ENCODE assay signal across 20 mouse cellular contexts in the genomic region with DNA sequence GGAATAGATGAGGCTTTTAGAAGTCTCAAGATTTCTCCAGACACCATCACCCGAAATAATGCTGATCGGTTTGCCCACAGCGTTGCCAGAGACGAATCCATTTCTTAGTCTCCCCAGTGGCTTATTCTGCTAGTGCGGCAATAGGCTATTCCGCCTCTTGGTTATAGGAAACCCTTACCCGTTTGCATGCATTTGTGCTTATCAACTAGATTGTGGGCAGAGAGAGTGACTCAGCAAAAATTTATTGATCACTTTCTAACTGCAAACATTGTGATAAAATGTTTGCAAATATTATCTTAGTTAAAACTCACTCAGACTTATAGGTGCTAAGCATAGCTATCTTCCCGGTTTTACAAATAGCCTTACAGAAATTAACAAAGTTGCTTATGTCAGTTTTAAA. TPM values are rescaled to one million over a fixed set of nuclear protein-coding genes. Genes with fewer than 3 reads are reported as not detected.
DNase-seq lines count a peak whose midpoint lies in the region; ATAC-seq and TF ChIP-seq lines count a peak whose summit lies in the region.
"Had no signal": no experiment of that assay in that cellular context is flagged by ENCODE, and none has a peak within 500 bp of the region (broad histone marks: within the 10 kb centered on the region; RNA-seq: fewer than 3 reads in every experiment).

No protein-coding gene starts in this region.

- H3K9ac ChIP-seq in kidney, embryonic 16.5 days (replicated peaks; ENCODE audit: low read length), result no peak overlapping the region
- H3K9ac ChIP-seq in ES-E14 (ENCODE audit: insufficient read depth, low read depth, low read length, poor library complexity, severe bottlenecking) (no peak overlapping the region), MEL (ENCODE audit: control insufficient read depth, low read depth, low read length, poor library complexity, severe bottlenecking) (no peak overlapping the region)
- no peak overlapping the region for H3K9ac ChIP-seq in liver, embryonic 13.5 days
- H3K9ac ChIP-seq in forebrain, embryonic 16.5 days (replicated peaks; ENCODE audit: low read depth, low read length), result no peak overlapping the region
- H3K9ac ChIP-seq in midbrain, postnatal 0 days (replicated peaks; ENCODE audit: low read length, poor library complexity, severe bottlenecking), result no peak overlapping the region
- H3K9ac ChIP-seq: forebrain, embryonic 13.5 days; hindbrain, embryonic 14.5 days had no signal

- no peak for TF ChIP-seq RAD21 in MEL (IDR thresholded peaks at IDR 0.05; ENCODE audit: low read depth, low read length)

- no peak for ATAC-seq in kidney, embryonic 16.5 days (ENCODE audit: low FRiP score, low TSS enrichment)
- ATAC-seq in liver, embryonic 13.5 days (ENCODE audit: low read depth), result peak; percentile 49
- no peak for ATAC-seq in forebrain, embryonic 16.5 days
- no peak for ATAC-seq in midbrain, postnatal 0 days (ENCODE audit: low FRiP score)
- ATAC-seq: activated CD4-positive, CD25-positive, alpha-beta regulatory T cell, adult 4 months; forebrain, embryonic 13.5 days had no signal

- no peak for TF ChIP-seq POLR2A in MEL (IDR thresholded peaks at IDR 0.05; ENCODE audit: control insufficient read depth in 1 of 2, insufficient read depth in 1 of 2, low read depth in 1 of 2, low read length in 2 of 2, poor library complexity in 1 of 2)

- peak overlapping the region; percentile 28; the same call in 1 of the 2 replicates for H3K4me2 ChIP-seq in kidney, embryonic 16.5 days (replicated peaks; ENCODE audit: low read depth, low read length)
- no peak overlapping the region for H3K4me2 ChIP-seq in liver, embryonic 13.5 days
- no peak overlapping the region for H3K4me2 ChIP-seq in forebrain, embryonic 16.5 days (ENCODE audit: low read length)
- H3K4me2 ChIP-seq in midbrain, postnatal 0 days (ENCODE audit: low read depth, low read length, poor library complexity, severe bottlenecking), result no peak overlapping the region
- H3K4me2 ChIP-seq: forebrain, embryonic 13.5 days; hindbrain, embryonic 14.5 days had no signal

- 72% methylated on average over 8 of the region's 8 CpGs for WGBS in kidney, embryonic 16.5 days
- WGBS in liver, embryonic 13.5 days (ENCODE audit: insufficient replicate concordance), result 30% methylated on average over 8 of the region's 8 CpGs
- WGBS in forebrain, embryonic 16.5 days, result 82% methylated on average over 8 of the region's 8 CpGs
- WGBS in midbrain, postnatal 0 days, result 72% methylated on average over 8 of the region's 8 CpGs

- peaks cover 65% of the 10 kb centered on the region for H3K4me1 ChIP-seq in kidney, embryonic 16.5 days (ENCODE audit: insufficient read depth, low read length)
- H3K4me1 ChIP-seq in ES-E14 (ENCODE audit: control insufficient read depth in 2 of 2, insufficient read depth in 2 of 2, low read length in 2 of 2, poor library complexity in 1 of 2) (peaks cover 0 to 23% of the 10 kb centered on the region in 2 experiments), MEL (ENCODE audit: control insufficient read depth in 1 of 2, insufficient read depth in 2 of 2, low read length in 2 of 2) (no peaks in the 10 kb centered on the region)
- peaks cover 79% of the 10 kb centered on the region for H3K4me1 ChIP-seq in liver, embryonic 13.5 days (replicated peaks)
- peaks cover 6% of the 10 kb centered on the region for H3K4me1 ChIP-seq in forebrain, embryonic 16.5 days (replicated peaks; ENCODE audit: control insufficient read depth, insufficient read depth, low read length)
- H3K4me1 ChIP-seq in midbrain, postnatal 0 days (ENCODE audit: insufficient read depth, low read length), result 0 out of 2 replicates have a peak, but pooled peaks cover 3% of the 10 kb centered on the region

- no peaks in the 10 kb centered on the region for H3K27me3 ChIP-seq in kidney, embryonic 16.5 days (ENCODE audit: insufficient read depth, low read length)
- no peaks in the 10 kb centered on the region; a peak in 1 of 4 replicates for H3K27me3 ChIP-seq in MEL (ENCODE audit: control insufficient read depth in 1 of 2, insufficient read depth in 2 of 2, low read length in 2 of 2)
- H3K27me3 ChIP-seq in liver, embryonic 13.5 days, result no peaks in the 10 kb centered on the region
- H3K27me3 ChIP-seq in forebrain, embryonic 16.5 days (replicated peaks; ENCODE audit: control insufficient read depth, insufficient read depth, low read length), result no peaks in the 10 kb centered on the region
- no peaks in the 10 kb centered on the region; the same call in 1 of the 2 replicates for H3K27me3 ChIP-seq in midbrain, postnatal 0 days (ENCODE audit: insufficient read depth, low read length)
- H3K27me3 ChIP-seq: CH12.LX; forebrain, embryonic 13.5 days had no signal

- no peak for TF ChIP-seq CTCF in MEL (IDR thresholded peaks at IDR 0.05 in 2 of 3, conservative IDR thresholded peaks at IDR 0.05 in 1 of 3; ENCODE audit: control insufficient read depth in 1 of 3, insufficient read depth in 1 of 3, low read depth in 2 of 3, low read length in 3 of 3, poor library complexity in 1 of 3, severe bottlenecking in 1 of 3)
- TF ChIP-seq CTCF in midbrain, postnatal 0 days (IDR thresholded peaks at IDR 0.05), result no peak

- DNase-seq in kidney, postnatal 4 days, result no peak
- no peak for DNase-seq in ES-E14 (ENCODE audit: low read depth, low spot score)
- DNase-seq in MEL (ENCODE audit: low read depth, low spot score), result peak; percentile 6
- DNase-seq in liver, embryonic 13.5 days, result no peak
- DNase-seq in midbrain, postnatal 0 days (ENCODE audit: low spot score), result no peak
- DNase-seq: adrenal gland, postnatal 25 days; cerebellum, adult 18-20 months; cerebellum, adult 9-11 months; cerebellum, postnatal 36 days; gastrocnemius, adult 2 months; gastrocnemius, postnatal 25 days; heart, postnatal 10 days; heart, postnatal 4 days had no signal

- in situ Hi-C loops in ES-E14 (cut with MboI; ENCODE audit: low sequenced_read_pairs in 2 of 2, unreplicated experiment in 2 of 2), result loop anchor here in 1 of 2 experiments (25.0 kb wide), 2 partner anchors 102 to 223 kb away; partner anchors contain the start of gene Gng2

- H3K9me3 ChIP-seq in kidney, embryonic 16.5 days (ENCODE audit: low read length), result no peaks in the 10 kb centered on the region
- no peaks in the 10 kb centered on the region for H3K9me3 ChIP-seq in ES-E14 (ENCODE audit: control insufficient read depth, insufficient read depth, low read depth, low read length)
- no peaks in the 10 kb centered on the region for H3K9me3 ChIP-seq in MEL (replicated peaks; ENCODE audit: insufficient read depth, low read length)
- H3K9me3 ChIP-seq in liver, embryonic 13.5 days (replicated peaks), result no peaks in the 10 kb centered on the region
- no peaks in the 10 kb centered on the region for H3K9me3 ChIP-seq in forebrain, embryonic 16.5 days (ENCODE audit: control insufficient read depth, low read length)
- H3K9me3 ChIP-seq in midbrain, postnatal 0 days (ENCODE audit: low read length), result no peaks in the 10 kb centered on the region
- H3K9me3 ChIP-seq: embryonic facial prominence, embryonic 10.5 days; forebrain, embryonic 13.5 days had no signal

- no peak overlapping the region for H3K4me3 ChIP-seq in kidney, embryonic 16.5 days (ENCODE audit: low read length)
- H3K4me3 ChIP-seq in ES-E14 (ENCODE audit: insufficient read depth in 1 of 2, low read depth in 1 of 2, low read length in 2 of 2, poor library complexity in 1 of 2, severe bottlenecking in 1 of 2) (no peak overlapping the region), MEL (ENCODE audit: control insufficient read depth in 1 of 2, insufficient read depth in 1 of 2, low read depth in 2 of 2, low read length in 2 of 2) (no peak overlapping the region)
- H3K4me3 ChIP-seq in liver, embryonic 13.5 days (replicated peaks), result no peak overlapping the region
- H3K4me3 ChIP-seq in forebrain, embryonic 16.5 days (replicated peaks; ENCODE audit: low read length), result no peak overlapping the region
- H3K4me3 ChIP-seq in midbrain, postnatal 0 days (ENCODE audit: low read depth, low read length), result no peak overlapping the region
- H3K4me3 ChIP-seq: embryonic facial prominence, embryonic 10.5 days; forebrain, embryonic 13.5 days; gastrocnemius, adult 2 months had no signal

- peaks cover 16% of the 10 kb centered on the region; the same call in 1 of the 2 replicates for H3K36me3 ChIP-seq in kidney, embryonic 16.5 days (ENCODE audit: insufficient read depth, low read length)
- H3K36me3 ChIP-seq in ES-E14 (ENCODE audit: control insufficient read depth, insufficient read depth, low read length, poor library complexity, severe bottlenecking), result peaks cover 68% of the 10 kb centered on the region
- H3K36me3 ChIP-seq in MEL (ENCODE audit: control insufficient read depth in 1 of 2, insufficient read depth in 2 of 2, low read length in 2 of 2), result no peaks in the 10 kb centered on the region; a peak in 1 of 4 replicates
- H3K36me3 ChIP-seq in liver, embryonic 13.5 days, result peaks cover 11% of the 10 kb centered on the region; the same call in 1 of the 2 replicates
- no peaks in the 10 kb centered on the region for H3K36me3 ChIP-seq in forebrain, embryonic 16.5 days (ENCODE audit: control insufficient read depth, insufficient read depth)
- H3K36me3 ChIP-seq in midbrain, postnatal 0 days (ENCODE audit: insufficient read depth, low read length), result no peaks in the 10 kb centered on the region

- H3K27ac ChIP-seq in kidney, embryonic 16.5 days (ENCODE audit: low read length), result no peak overlapping the region
- no peak overlapping the region for H3K27ac ChIP-seq in ES-E14 (ENCODE audit: insufficient read depth, low read depth, low read length, poor library complexity, severe bottlenecking)
- H3K27ac ChIP-seq in MEL (ENCODE audit: control insufficient read depth, low read depth, low read length), result no peak overlapping the region
- H3K27ac ChIP-seq in liver, embryonic 13.5 days, result no peak overlapping the region
- H3K27ac ChIP-seq in forebrain, embryonic 16.5 days (ENCODE audit: low read length), result no peak overlapping the region
- no peak overlapping the region for H3K27ac ChIP-seq in midbrain, postnatal 0 days (ENCODE audit: low read depth, low read length)
- H3K27ac ChIP-seq: forebrain, embryonic 13.5 days had no signal

- no peaks in the 10 kb centered on the region for H3K79me2 ChIP-seq in MEL (ENCODE audit: control insufficient read depth, insufficient read depth, low read length, poor library complexity)

- TF ChIP-seq EP300 in MEL (IDR thresholded peaks at IDR 0.05; ENCODE audit: low read depth in 1 of 2, low read length in 2 of 2), result no peak

RNA-seq across cellular contexts. Expression of gene Nid2, which starts 13.3 kb away (rescaled TPM):
- polyA plus RNA-seq in kidney, embryonic 16.5 days (2015; fragmentation: Nextera tagmentation; extraction: Ambion mirVana), result 147 and 148 TPM in 2 replicates
- 399 and 646 TPM in 2 replicates for total RNA-seq in ES-E14 (2012; rRNA removed)
- total RNA-seq in MEL (2012; rRNA removed), result not detected in 2 replicates
- polyA plus RNA-seq in MEL (2012; ENCODE audit: insufficient read depth in 1 of 2, insufficient read length in 2 of 2, low read depth in 1 of 2, low replicate concordance in 2 of 2, missing spikeins in 1 of 2), result not detected
- polyA plus RNA-seq in liver, embryonic 13.5 days (2015; fragmentation: Nextera tagmentation; extraction: Ambion mirVana), result 13.9 and 16.5 TPM in 2 replicates
- 28.4 and 39.7 TPM in 2 replicates for polyA plus RNA-seq in forebrain, embryonic 16.5 days (2015; fragmentation: Nextera tagmentation; extraction: Ambion mirVana)
- total RNA-seq in midbrain, postnatal 0 days (2014; rRNA removed), result 35.2 and 39.0 TPM in 2 replicates
- 18.6 and 21.3 TPM in 2 replicates for polyA plus RNA-seq in midbrain, postnatal 0 days (2015; fragmentation: Nextera tagmentation; extraction: Ambion mirVana)

RNA-seq across cellular contexts. Expression of gene Rtraf, which starts 59.3 kb away (rescaled TPM):
- 193 and 195 TPM in 2 replicates for polyA plus RNA-seq in kidney, embryonic 16.5 days (2015; fragmentation: Nextera tagmentation; extraction: Ambion mirVana)
- total RNA-seq in ES-E14 (2012; rRNA removed) (87.8 and 118 TPM in 2 replicates), MEL (2012; rRNA removed) (90.4 and 93.9 TPM in 2 replicates)
- 100 to 1,000 TPM in 1 of 2 experiments, not detected in 1; 117 TPM for polyA plus RNA-seq in MEL (2012; ENCODE audit: insufficient read depth in 1 of 2, insufficient read length in 2 of 2, low read depth in 1 of 2, low replicate concordance in 2 of 2, missing spikeins in 1 of 2)
- polyA plus RNA-seq in liver, embryonic 13.5 days (2015; fragmentation: Nextera tagmentation; extraction: Ambion mirVana), result 113 and 121 TPM in 2 replicates
- 163 and 184 TPM in 2 replicates for polyA plus RNA-seq in forebrain, embryonic 16.5 days (2015; fragmentation: Nextera tagmentation; extraction: Ambion mirVana)
- total RNA-seq in midbrain, postnatal 0 days (2014; rRNA removed), result 72.8 and 85.3 TPM in 2 replicates
- polyA plus RNA-seq in midbrain, postnatal 0 days (2015; fragmentation: Nextera tagmentation; extraction: Ambion mirVana), result 131 and 137 TPM in 2 replicates

Comparison
In these comparisons a context has a peak if more than half of its experiments do, and no peak if none do; other contexts are left out.
1. RNA of gene Nid2, which starts 13.3 kb away (polyA plus RNA-seq): 147 to 148 TPM in kidney, embryonic 16.5 days, 28.4 to 39.7 TPM in forebrain, embryonic 16.5 days, 18.6 to 21.3 TPM in midbrain, postnatal 0 days and 13.9 to 16.5 TPM in liver, embryonic 13.5 days; not detected in MEL; every median in the first group is over 10 times any median in the second.